Mouse (Mus musculus): Measurements from ENCODE around the gene Urgcp.

DNA sequence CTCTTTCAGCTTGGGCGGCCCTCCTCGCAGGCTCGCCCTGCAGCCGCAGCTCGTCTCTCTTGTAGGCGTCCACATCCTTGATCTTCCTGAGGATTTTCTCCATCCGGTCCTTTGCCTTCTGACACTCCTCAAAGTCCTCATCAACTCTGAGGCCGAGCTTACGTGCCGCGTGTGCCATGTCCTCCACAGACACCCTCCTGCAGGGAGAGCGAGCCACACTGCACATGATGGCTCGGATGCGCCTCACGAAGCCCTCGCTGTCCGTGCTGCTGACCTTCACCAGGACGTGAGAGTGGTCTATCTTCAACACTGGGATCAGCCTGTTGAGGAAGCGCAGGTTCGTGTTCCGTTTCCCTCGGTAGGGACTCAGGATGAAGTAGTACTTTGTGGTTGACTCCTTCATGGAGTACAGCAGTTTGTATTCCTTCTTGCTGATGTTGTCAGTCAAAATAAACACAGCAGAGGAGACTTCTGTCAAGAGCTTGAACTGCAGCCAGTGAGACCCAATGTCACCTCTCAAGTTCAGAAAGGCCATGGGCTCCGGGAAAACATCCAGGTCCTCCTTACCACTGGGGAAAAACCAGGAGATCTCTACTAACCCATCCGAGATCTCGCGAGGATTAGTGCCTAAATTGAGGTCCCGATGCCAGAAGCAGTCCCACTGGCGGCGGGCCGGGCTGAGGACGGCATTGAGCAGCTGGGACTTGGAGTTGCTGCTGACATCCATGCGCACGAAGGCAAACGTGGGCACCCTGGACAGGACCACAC, 45.1 kb downstream of the Urgcp start:
- TF ChIP-seq CTCF (conservative IDR thresholded peaks at IDR 0.05; ENCODE audit: low read length) = no peak
- TF ChIP-seq NANOG (IDR thresholded peaks at IDR 0.05; ENCODE audit: borderline replicate concordance, low read length) = no peak

Data from E14TG2a.4 (cell line).